Comparison of ENCODE assay signal across 8 mouse cellular contexts in the genomic region with DNA sequence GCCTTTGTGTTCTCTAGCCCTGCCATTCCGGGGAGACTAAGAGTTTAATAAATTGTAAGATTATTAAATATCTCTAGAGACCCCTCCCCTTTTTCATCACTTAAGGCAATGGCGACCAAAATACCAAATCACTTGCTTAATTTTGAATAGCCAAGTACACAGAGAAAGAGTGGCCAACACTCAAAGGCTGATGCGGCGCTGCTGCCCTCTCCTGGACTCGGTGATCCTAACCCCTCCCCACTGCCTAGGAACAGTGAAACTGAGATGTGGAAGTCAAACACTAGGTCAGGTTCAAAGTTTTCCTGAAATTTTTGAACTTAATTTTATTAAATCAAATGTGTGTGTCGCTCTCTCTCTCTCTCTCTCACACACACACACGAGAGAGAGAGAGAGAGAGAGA.
A peak's percentile ranks its signal among the peaks of the same experiment; 100 is the strongest.
DNase-seq lines count a peak whose midpoint lies in the region; TF ChIP-seq lines count a peak whose summit lies in the region.

No protein-coding gene starts in this region.

- peak; percentile 85 for TF ChIP-seq CTCF in cortical plate, adult 2 months (IDR thresholded peaks at IDR 0.05; ENCODE audit: extremely low read depth, insufficient read depth, low read length)

- no peak for TF ChIP-seq POLR2A in cortical plate, adult 2 months (IDR thresholded peaks at IDR 0.05; ENCODE audit: extremely low read depth, insufficient read depth, low read length)

- DNase-seq in 3134 (ENCODE audit: extremely low read depth, insufficient read length, low spot score) (peak; percentile 15), NIH3T3 (ENCODE audit: low read depth) (peak; percentile 85)
- DNase-seq in gastrocnemius, postnatal 36 days = peak; percentile 48 to 53
- DNase-seq in kidney, adult 9 months = peak; percentile 68
- peak; percentile 34 to 40 for DNase-seq in lung, adult 18-20 months
- peak; percentile 30 for DNase-seq in ovary, adult 18-20 months (ENCODE audit: low spot score)
- peak; percentile 72 for DNase-seq in urinary bladder, postnatal 14 days (ENCODE audit: low spot score)

- H3K4me3 ChIP-seq in cortical plate, adult 2 months (ENCODE audit: insufficient read depth, low read length) = no peak overlapping the region

- no peak overlapping the region for H3K27ac ChIP-seq in cortical plate, adult 2 months (ENCODE audit: insufficient read depth, low read length)

- intact Hi-C loops in gastrocnemius, postnatal 36 days (cut with DNase I) = loop anchor here (2.0 kb wide), 1 partner anchor 647 kb away; no protein-coding TSS in a partner anchor

- no peaks in the 10 kb centered on the region for H3K4me1 ChIP-seq in cortical plate, adult 2 months (ENCODE audit: control insufficient read depth, insufficient read depth, low read length)

Comparison
In these comparisons a context has a peak if more than half of its experiments do, and no peak if none do; other contexts are left out.
1. DNase-seq: peak in every context shown above with its lines; median percentile 85 in NIH3T3; 72 in urinary bladder, postnatal 14 days; 68 in kidney, adult 9 months; 50 in gastrocnemius, postnatal 36 days; 37 in lung, adult 18-20 months; 30 in ovary, adult 18-20 months; 15 in 3134.